Mouse (Mus musculus): Measurements from ENCODE around the gene Zfp719. TPM values are rescaled to one million over a fixed set of nuclear protein-coding genes. Genes with fewer than 3 reads are reported as not detected.

Zfp719 gene
- total RNA-seq (2014; fragmentation: Nextera tagmentation) (5.0 and 5.5 TPM in 2 replicates), total RNA-seq (2017) (4.2 and 4.5 TPM in 2 replicates)

- peak; percentile 99 for ATAC-seq (replicated peaks; ENCODE audit: low FRiP score, low TSS enrichment, poor library complexity, severe bottlenecking)
Observed at GRCm38 (mm10) chr7:43579440-43580171, at the start of gene Zfp719. Zfp719 (plus strand) TSS chr7:43579610.

GRCm38 (mm10) chr7:43530216-43530785 lies 49.1 kb upstream of the Zfp719 start:
- no peak for ATAC-seq (replicated peaks; ENCODE audit: low FRiP score, low TSS enrichment, poor library complexity, severe bottlenecking)

- ATAC-seq (replicated peaks; ENCODE audit: low FRiP score, low TSS enrichment, poor library complexity, severe bottlenecking): no peak
Observed at GRCm38 (mm10) chr7:43532936-43533505, 46.4 kb upstream of the Zfp719 start.

GRCm38 (mm10) chr7:43538524-43538923 lies 40.9 kb upstream of the Zfp719 start:
- ATAC-seq (replicated peaks; ENCODE audit: low FRiP score, low TSS enrichment, poor library complexity, severe bottlenecking): no peak

- no peak for ATAC-seq (replicated peaks; ENCODE audit: low FRiP score, low TSS enrichment, poor library complexity, severe bottlenecking)
Observed at GRCm38 (mm10) chr7:43544225-43544977, 35.0 kb upstream of the Zfp719 start, which contains the start of gene Cd33. Cd33 (minus strand) TSS chr7:43544428.

GRCm38 (mm10) chr7:43545656-43546545 lies 33.5 kb upstream of the Zfp719 start:
- ATAC-seq (replicated peaks; ENCODE audit: low FRiP score, low TSS enrichment, poor library complexity, severe bottlenecking): no peak

GRCm38 (mm10) chr7:43547666-43548065 lies 31.7 kb upstream of the Zfp719 start:
- no peak for ATAC-seq (replicated peaks; ENCODE audit: low FRiP score, low TSS enrichment, poor library complexity, severe bottlenecking)

GRCm38 (mm10) chr7:43548206-43548605 lies 31.2 kb upstream of the Zfp719 start:
- ATAC-seq (replicated peaks; ENCODE audit: low FRiP score, low TSS enrichment, poor library complexity, severe bottlenecking): no peak

- no peak for ATAC-seq (replicated peaks; ENCODE audit: low FRiP score, low TSS enrichment, poor library complexity, severe bottlenecking)
Observed at GRCm38 (mm10) chr7:43553153-43553552, 26.3 kb upstream of the Zfp719 start.

GRCm38 (mm10) chr7:43554550-43554949 lies 24.9 kb upstream of the Zfp719 start:
- ATAC-seq (replicated peaks; ENCODE audit: low FRiP score, low TSS enrichment, poor library complexity, severe bottlenecking): no peak

GRCm38 (mm10) chr7:43555351-43555750 lies 24.1 kb upstream of the Zfp719 start:
- ATAC-seq (replicated peaks; ENCODE audit: low FRiP score, low TSS enrichment, poor library complexity, severe bottlenecking): no peak

GRCm38 (mm10) chr7:43556901-43557300 lies 22.5 kb upstream of the Zfp719 start:
- no peak for ATAC-seq (replicated peaks; ENCODE audit: low FRiP score, low TSS enrichment, poor library complexity, severe bottlenecking)

- ATAC-seq (replicated peaks; ENCODE audit: low FRiP score, low TSS enrichment, poor library complexity, severe bottlenecking): peak; percentile 85
Observed at GRCm38 (mm10) chr7:43562006-43562633, 17.3 kb upstream of the Zfp719 start, which contains the start of gene Zfp658. Zfp658 (plus strand) TSS chr7:43562256.

GRCm38 (mm10) chr7:43562651-43563070 lies 16.7 kb upstream of the Zfp719 start:
- ATAC-seq (replicated peaks; ENCODE audit: low FRiP score, low TSS enrichment, poor library complexity, severe bottlenecking): 0 out of 2 replicates have a peak, but pooled peaks have one; percentile 21

- no peak for ATAC-seq (replicated peaks; ENCODE audit: low FRiP score, low TSS enrichment, poor library complexity, severe bottlenecking)
Observed at GRCm38 (mm10) chr7:43563300-43563699, 16.1 kb upstream of the Zfp719 start.

GRCm38 (mm10) chr7:43571216-43571615 lies 8.2 kb upstream of the Zfp719 start:
- no peak for ATAC-seq (replicated peaks; ENCODE audit: low FRiP score, low TSS enrichment, poor library complexity, severe bottlenecking)

GRCm38 (mm10) chr7:43580526-43580925 lies 1.1 kb downstream of the Zfp719 start:
- no peak for ATAC-seq (replicated peaks; ENCODE audit: low FRiP score, low TSS enrichment, poor library complexity, severe bottlenecking)

GRCm38 (mm10) chr7:43584790-43585189 lies 5.4 kb downstream of the Zfp719 start:
- no peak for ATAC-seq (replicated peaks; ENCODE audit: low FRiP score, low TSS enrichment, poor library complexity, severe bottlenecking)
